Mouse (Mus musculus) thymus, postnatal 0 days (tissue): ENCODE data around the gene Sez6l. TPM values are rescaled to one million over a fixed set of nuclear protein-coding genes. Genes with fewer than 3 reads are reported as not detected.

Experiments
- DNase-seq: peaks from one replicate; pipeline ENCODE4 v3.0.0-alpha.2; 2015; ENCODE audit warnings: low spot score
- polyA plus RNA-seq: library from polyadenylated mRNA; unstranded; fragments of >200 nt; fragmentation: Nextera tagmentation; extraction: Ambion mirVana; gene quantifications from 2 replicates; pipeline ENCODE4 v1.2.1, GENCODE M21; 2015

Sez6l gene
- polyA plus RNA-seq, 1 experiment from 2014 or later, result 0.25 TPM

GRCm38 (mm10) chr5:112391676-112392323 lies 185.2 kb downstream of the Sez6l start:
- DNase-seq, result no peak

GRCm38 (mm10) chr5:112391002-112391401 lies 186.0 kb downstream of the Sez6l start:
- peak; percentile 23 for DNase-seq

- no peak for DNase-seq
Observed at GRCm38 (mm10) chr5:112389352-112389751, 187.6 kb downstream of the Sez6l start.

- DNase-seq, result no peak
Observed at GRCm38 (mm10) chr5:112385973-112386372, 191.0 kb downstream of the Sez6l start.

- no peak for DNase-seq
Observed at GRCm38 (mm10) chr5:112384805-112385472, 192.0 kb downstream of the Sez6l start.

GRCm38 (mm10) chr5:112382641-112383330 lies 194.2 kb downstream of the Sez6l start:
- no peak for DNase-seq

GRCm38 (mm10) chr5:112382042-112382441 lies 194.9 kb downstream of the Sez6l start:
- no peak for DNase-seq

GRCm38 (mm10) chr5:112381154-112381553 lies 195.8 kb downstream of the Sez6l start:
- no peak for DNase-seq

- no peak for DNase-seq
Observed at GRCm38 (mm10) chr5:112378716-112379115, 198.3 kb downstream of the Sez6l start.

- no peak for DNase-seq
Observed at GRCm38 (mm10) chr5:112377380-112377779, 199.6 kb downstream of the Sez6l start.

GRCm38 (mm10) chr5:112376111-112376510 lies 200.9 kb downstream of the Sez6l start:
- DNase-seq, result peak; percentile 26

GRCm38 (mm10) chr5:112371933-112372332 lies 205.1 kb downstream of the Sez6l start:
- no peak for DNase-seq

- DNase-seq, result no peak
Observed at GRCm38 (mm10) chr5:112370236-112370813, 206.7 kb downstream of the Sez6l start.

GRCm38 (mm10) chr5:112369326-112369725 lies 207.7 kb downstream of the Sez6l start:
- no peak for DNase-seq

Other genes starting within 250 kb of the Sez6l start
- 28.0 and 30.2 TPM in 2 replicates for gene Srrd, start 234.1 kb downstream of the Sez6l start, polyA plus RNA-seq
- 19.9 and 23.7 TPM in 2 replicates for gene Hps4, start 234.1 kb downstream of the Sez6l start, polyA plus RNA-seq
- gene Gm6583, start 221.2 kb downstream of the Sez6l start, polyA plus RNA-seq, result 0.05 and 0.13 TPM in 2 replicates
- gene Asphd2, start 182.3 kb downstream of the Sez6l start, polyA plus RNA-seq, result 0.23 and 0.63 TPM in 2 replicates
- gene Gm6588, start 127.8 kb downstream of the Sez6l start, polyA plus RNA-seq, result not detected in 2 replicates